Mouse (Mus musculus) midbrain, embryonic 14.5 days (tissue): Measurements from ENCODE around the gene Slc16a6. TPM values are rescaled to one million over a fixed set of nuclear protein-coding genes. Genes with fewer than 3 reads are reported as not detected.

Experiments used
- microRNA-seq: library from miRNA; unstranded; fragments of <30 nt; microRNA quantifications from one replicate; pipeline ENCODE4, GENCODE M21; 2016
- polyA plus RNA-seq: library from polyadenylated mRNA; unstranded; fragments of >200 nt; fragmentation: Nextera tagmentation; extraction: Ambion mirVana; gene quantifications from 2 replicates; pipeline ENCODE4 v1.2.1, GENCODE M21; 2014

Gene Slc16a6
- polyA plus RNA-seq, 1 experiment from 2014 or later, result 3.1 TPM

Small RNA genes lying within 50 kb of the gene (microRNA-seq; reads per million reads assigned to microRNA genes)
- gene Gm25540, result not detected

Other genes starting within 250 kb of the Slc16a6 start
- gene Rgs9, start 175.5 kb downstream of the Slc16a6 start, polyA plus RNA-seq, result 9.7 and 12.4 TPM in 2 replicates
- gene Gna13, start 110.8 kb downstream of the Slc16a6 start, polyA plus RNA-seq, result 16.4 and 21.7 TPM in 2 replicates
- gene 9930022D16Rik, start 59.7 kb downstream of the Slc16a6 start, polyA plus RNA-seq, result not detected in 2 replicates
- 63.6 and 78.7 TPM in 2 replicates for gene Amz2, start 47.7 kb downstream of the Slc16a6 start, polyA plus RNA-seq
- 1.3 and 2.7 TPM in 2 replicates for gene Arsg, start 224 bp downstream of the Slc16a6 start, polyA plus RNA-seq
- 6.5 and 9.9 TPM in 2 replicates for gene Wipi1, start 138.4 kb upstream of the Slc16a6 start, polyA plus RNA-seq
- 494 and 582 TPM in 2 replicates for gene Prkar1a, start 175.8 kb upstream of the Slc16a6 start, polyA plus RNA-seq
- gene Fam20a, start 248.7 kb upstream of the Slc16a6 start, polyA plus RNA-seq, result 1.00 and 3.1 TPM in 2 replicates